Mouse (Mus musculus) neural tube, embryonic 11.5 days (tissue): ENCODE results near the gene Glis1. TPM values are rescaled to one million over a fixed set of nuclear protein-coding genes. Genes with fewer than 3 reads are reported as not detected.

Source experiments
- ATAC-seq: fragments of 200-750 bp; cut with Nextera tagmentation; 2 replicates; pipeline ENCODE4 v1.8.0; 2017; ENCODE audit warnings: moderate number of reproducible peaks, mild to moderate bottlenecking, moderate TSS enrichment, moderate library complexity; ENCODE audit not compliant: insufficient read depth, low FRiP score, low TSS enrichment
- DNase-seq: peaks from one replicate; pipeline ENCODE4 v3.0.0-alpha.2; 2015; ENCODE audit warnings: low spot score
- H3K27ac ChIP-seq: fragments of 300-500 bp; sonication (generic); 2 replicates; pipeline ENCODE4 v1.5.1; 2014; ENCODE audit warnings: low read depth, mild to moderate bottlenecking, low read length
- H3K27me3 ChIP-seq: fragments of 300-500 bp; sonication (generic); 2 replicates; pipeline ENCODE4 v1.6.1; 2014; ENCODE audit warnings: mild to moderate bottlenecking, low read length, mixed read lengths; ENCODE audit not compliant: control insufficient read depth, insufficient read depth
- H3K36me3 ChIP-seq: fragments of 300-500 bp; sonication (generic); 2 replicates; pipeline ENCODE4 v1.6.1; 2014; ENCODE audit warnings: mild to moderate bottlenecking, low read length, moderate library complexity, mixed read lengths; ENCODE audit not compliant: control insufficient read depth, insufficient read depth
- H3K4me1 ChIP-seq: fragments of 300-500 bp; sonication (generic); 2 replicates; pipeline ENCODE4 v1.6.1; 2014; ENCODE audit warnings: low read length, mixed read lengths; ENCODE audit not compliant: control insufficient read depth, insufficient read depth
- H3K4me2 ChIP-seq: fragments of 300-500 bp; sonication (generic); 2 replicates; pipeline ENCODE4 v1.6.1; 2014; ENCODE audit warnings: low read depth, mild to moderate bottlenecking, moderate library complexity
- H3K4me3 ChIP-seq: fragments of 300-500 bp; sonication (generic); 2 replicates; pipeline ENCODE4 v1.5.1; 2014; ENCODE audit warnings: low read depth, low read length
- H3K9ac ChIP-seq: fragments of 300-500 bp; sonication (generic); 2 replicates; pipeline ENCODE4 v1.6.1; 2014; ENCODE audit warnings: mild to moderate bottlenecking, low read length
- H3K9me3 ChIP-seq: fragments of 300-500 bp; sonication (generic); 2 replicates; pipeline ENCODE4 v1.6.1; 2016; ENCODE audit warnings: low read length; ENCODE audit not compliant: control insufficient read depth
- WGBS: fragments of 180-500 bp; shearing (Covaris S2); extraction: QIAGEN DNeasy Blood & Tissue Kit; methylation state at CpG from one replicate; pipeline ENCODE4 v1.1.7; 2014; 5-methylcytosine and 5-hydroxymethylcytosine counted together
- polyA plus RNA-seq: library from polyadenylated mRNA; unstranded; fragments of >200 nt; fragmentation: Nextera tagmentation; extraction: Ambion mirVana; gene quantifications from 2 replicates; pipeline ENCODE4 v1.2.1, GENCODE M21; 2014

The Glis1 gene
- polyA plus RNA-seq, 1 experiment from 2014 or later: 2.4 TPM

GRCm38 (mm10) chr4:107425616-107426015, 8.8 kb upstream of the Glis1 start:
- 95% methylated on average over 12 of the region's 12 CpGs for WGBS
- ATAC-seq: no peak
- H3K4me2 ChIP-seq: no peak overlapping the region
- H3K36me3 ChIP-seq: no peaks in the 10 kb centered on the region
- DNase-seq: no peak
- H3K27me3 ChIP-seq: no peaks in the 10 kb centered on the region
- H3K4me3 ChIP-seq: no peak overlapping the region
- no peaks in the 10 kb centered on the region for H3K4me1 ChIP-seq
- no peak overlapping the region for H3K9ac ChIP-seq
- no peaks in the 10 kb centered on the region for H3K9me3 ChIP-seq
- no peak overlapping the region for H3K27ac ChIP-seq

- DNase-seq (no peak), ATAC-seq (no peak)
- 88% methylated on average over 9 of the region's 9 CpGs for WGBS
- Histone ChIP-seq H3K9me3 (no peaks in the 10 kb centered on the region), H3K27ac (no peak overlapping the region), H3K4me1 (no peaks in the 10 kb centered on the region), H3K4me3 (no peak overlapping the region), H3K36me3 (no peaks in the 10 kb centered on the region), H3K27me3 (no peaks in the 10 kb centered on the region), H3K9ac (no peak overlapping the region), H3K4me2 (no peak overlapping the region)
These were observed 7.8 kb upstream of the Glis1 start for GRCm38 (mm10) chr4:107426631-107427030.

GRCm38 (mm10) chr4:107432717-107433116, 1.7 kb upstream of the Glis1 start:
- Histone ChIP-seq H3K9ac (no peak overlapping the region), H3K4me3 (no peak overlapping the region), H3K4me1 (peaks cover 2% of the 10 kb centered on the region; the same call in 1 of the 2 replicates), H3K36me3 (no peaks in the 10 kb centered on the region), H3K4me2 (no peak overlapping the region), H3K27ac (no peak overlapping the region), H3K27me3 (peaks cover 35% of the 10 kb centered on the region), H3K9me3 (no peaks in the 10 kb centered on the region)
- ATAC-seq (no peak), DNase-seq (no peak)
- 86% methylated on average over 5 of the region's 5 CpGs for WGBS

GRCm38 (mm10) chr4:107433998-107434355, 414 bp upstream of the Glis1 start:
- Histone ChIP-seq H3K9ac (peak overlapping the region; percentile 54), H3K4me3 (peak overlapping the region; percentile 69), H3K27ac (no peak overlapping the region), H3K4me1 (peaks cover 2% of the 10 kb centered on the region; the same call in 1 of the 2 replicates), H3K9me3 (no peaks in the 10 kb centered on the region), H3K27me3 (peaks cover 35% of the 10 kb centered on the region), H3K36me3 (no peaks in the 10 kb centered on the region), H3K4me2 (peak overlapping the region; percentile 96)
- ATAC-seq (no peak; the same call in 1 of the 2 replicates), DNase-seq (no peak)
- 6% methylated on average over 15 of the region's 15 CpGs for WGBS

GRCm38 (mm10) chr4:107435238-107435946, 1.0 kb downstream of the Glis1 start:
- Histone ChIP-seq H3K9me3 (no peaks in the 10 kb centered on the region), H3K4me2 (peak overlapping the region; percentile 96), H3K9ac (peak overlapping the region; percentile 54), H3K4me3 (peak overlapping the region; percentile 69), H3K36me3 (no peaks in the 10 kb centered on the region), H3K4me1 (peaks cover 3% of the 10 kb centered on the region; the same call in 1 of the 2 replicates), H3K27me3 (peaks cover 35% of the 10 kb centered on the region), H3K27ac (no peak overlapping the region)
- ATAC-seq (peak; percentile 36; the same call in 1 of the 2 replicates), DNase-seq (no peak)
- under 1% methylated on average over 47 of the region's 47 CpGs for WGBS

GRCm38 (mm10) chr4:107436476-107436875, 2.1 kb downstream of the Glis1 start:
- H3K4me3 ChIP-seq: no peak overlapping the region
- no peak for ATAC-seq
- no peaks in the 10 kb centered on the region for H3K36me3 ChIP-seq
- H3K4me1 ChIP-seq: peaks cover 6% of the 10 kb centered on the region; the same call in 1 of the 2 replicates
- no peak overlapping the region for H3K27ac ChIP-seq
- H3K9me3 ChIP-seq: no peaks in the 10 kb centered on the region
- H3K27me3 ChIP-seq: peaks cover 35% of the 10 kb centered on the region
- WGBS: 90% methylated on average over 7 of the region's 7 CpGs
- DNase-seq: no peak
- no peak overlapping the region for H3K9ac ChIP-seq
- H3K4me2 ChIP-seq: no peak overlapping the region

- Histone ChIP-seq H3K27me3 (peaks cover 22% of the 10 kb centered on the region), H3K4me1 (peaks cover 14% of the 10 kb centered on the region), H3K36me3 (no peaks in the 10 kb centered on the region), H3K4me3 (no peak overlapping the region), H3K9me3 (no peaks in the 10 kb centered on the region), H3K9ac (no peak overlapping the region), H3K27ac (no peak overlapping the region), H3K4me2 (no peak overlapping the region)
- 84% methylated on average over 8 of the region's 8 CpGs for whole genome bisulfite sequencing
- DNase-seq (no peak), ATAC-seq (no peak)
These were observed 4.3 kb downstream of the Glis1 start for GRCm38 (mm10) chr4:107438741-107439140.

GRCm38 (mm10) chr4:107440306-107440705, 5.9 kb downstream of the Glis1 start:
- DNase-seq (no peak), ATAC-seq (no peak)
- H3K27ac ChIP-seq: no peak overlapping the region
- peaks cover 12% of the 10 kb centered on the region for H3K27me3 ChIP-seq
- H3K4me2 ChIP-seq: peak overlapping the region; percentile 21; the same call in 1 of the 2 replicates
- H3K36me3 ChIP-seq: no peaks in the 10 kb centered on the region
- H3K9me3 ChIP-seq: no peaks in the 10 kb centered on the region
- WGBS: 23% methylated on average over 13 of the region's 13 CpGs
- H3K4me1 ChIP-seq: peaks cover 12% of the 10 kb centered on the region
- H3K9ac ChIP-seq: 0 out of 2 replicates have a peak overlapping the region, but pooled peaks have one; percentile 11
- no peak overlapping the region for H3K4me3 ChIP-seq

GRCm38 (mm10) chr4:107442288-107442687, 7.9 kb downstream of the Glis1 start:
- H3K27me3 ChIP-seq: peaks cover 1% of the 10 kb centered on the region

More at GRCm38 (mm10) chr4:107442288-107442687, 7.9 kb downstream of the Glis1 start:
- Histone ChIP-seq H3K4me3 (no peak overlapping the region), H3K4me1 (peaks cover 12% of the 10 kb centered on the region), H3K9ac (no peak overlapping the region), H3K4me2 (no peak overlapping the region), H3K9me3 (no peaks in the 10 kb centered on the region), H3K27ac (no peak overlapping the region), H3K36me3 (no peaks in the 10 kb centered on the region)
- ATAC-seq (no peak), DNase-seq (no peak)
- 61% methylated on average over 11 of the region's 11 CpGs for WGBS
